Mouse (Mus musculus) lung, postnatal 0 days (tissue): Measurements from ENCODE around the gene Osbpl3. TPM values are rescaled to one million over a fixed set of nuclear protein-coding genes. Genes with fewer than 3 reads are reported as not detected.

Experiments
- ATAC-seq: fragments of 200-750 bp; cut with Nextera tagmentation; 2 replicates; pipeline ENCODE4 v1.8.0; 2017; ENCODE audit warnings: moderate library complexity
- DNase-seq: peaks from one replicate; pipeline ENCODE4 v3.0.0-alpha.2; 2016; ENCODE audit warnings: low spot score
- H3K27ac ChIP-seq: fragments of 300-500 bp; sonication (generic); 2 replicates; pipeline ENCODE4 v1.5.1; 2014; ENCODE audit warnings: antibody characterized with exemption, mild to moderate bottlenecking, low read length, mixed read lengths
- H3K27me3 ChIP-seq: fragments of 300-500 bp; sonication (generic); replicated peaks from 2 replicates; pipeline ENCODE4 v1.6.1; 2014; ENCODE audit warnings: low read length, mixed read lengths; ENCODE audit not compliant: insufficient read depth
- H3K36me3 ChIP-seq: fragments of 300-500 bp; sonication (generic); 2 replicates; pipeline ENCODE4 v1.6.1; 2014; ENCODE audit warnings: low read length, mixed read lengths; ENCODE audit not compliant: insufficient read depth
- H3K4me1 ChIP-seq: fragments of 300-500 bp; sonication (generic); 2 replicates; pipeline ENCODE4 v1.6.1; 2014; ENCODE audit warnings: antibody characterized with exemption, low read depth, low read length, mixed read lengths; ENCODE audit not compliant: insufficient read depth
- H3K4me2 ChIP-seq: fragments of 300-500 bp; sonication (generic); replicated peaks from 2 replicates; pipeline ENCODE4 v1.6.1; 2014; ENCODE audit warnings: low read depth, mild to moderate bottlenecking, low read length, moderate library complexity, mixed read lengths
- H3K4me3 ChIP-seq: fragments of 300-500 bp; sonication (generic); 2 replicates; pipeline ENCODE4 v1.5.1; 2014; ENCODE audit warnings: low read depth, low read length
- H3K9ac ChIP-seq: fragments of 300-500 bp; sonication (generic); replicated peaks from 2 replicates; pipeline ENCODE4 v1.6.1; 2014; ENCODE audit warnings: low read depth, mild to moderate bottlenecking
- H3K9me3 ChIP-seq: fragments of 300-500 bp; sonication (generic); 2 replicates; pipeline ENCODE4 v1.6.1; 2016; ENCODE audit warnings: low read length, mixed read lengths
- CTCF ChIP-seq: IDR thresholded peaks from 2 replicates; pipeline ENCODE4 v1.5.1; 2016; ENCODE audit warnings: antibody characterized with exemption, mild to moderate bottlenecking
- EP300 ChIP-seq: IDR thresholded peaks from 2 replicates; pipeline ENCODE4 v1.6.1; 2016; ENCODE audit warnings: antibody characterized with exemption, mild to moderate bottlenecking, control low read depth
- WGBS: fragments of 180-500 bp; shearing (Covaris S2); extraction: QIAGEN DNeasy Blood & Tissue Kit; methylation state at CpG from one replicate; pipeline ENCODE4 v1.1.7; 2014; 5-methylcytosine and 5-hydroxymethylcytosine counted together
- polyA plus RNA-seq: library from polyadenylated mRNA; unstranded; fragments of >200 nt; fragmentation: Nextera tagmentation; extraction: Ambion mirVana; gene quantifications from 2 replicates; pipeline ENCODE4 v1.2.1, GENCODE M21; 2015

The Osbpl3 gene
- polyA plus RNA-seq, 1 experiment from 2014 or later: 4.7 TPM

GRCm38 (mm10) chr6:50244967-50245366 lies 211.0 kb downstream of the Osbpl3 start:
- TF ChIP-seq EP300 (no peak), CTCF (no peak)
- H3K4me3 ChIP-seq: no peak overlapping the region
- no peaks in the 10 kb centered on the region for H3K4me1 ChIP-seq
- DNase-seq (peak; percentile 36), ATAC-seq (no peak)
- H3K4me2 ChIP-seq: no peak overlapping the region
- H3K9ac ChIP-seq: no peak overlapping the region
- no peaks in the 10 kb centered on the region for H3K36me3 ChIP-seq
- no peaks in the 10 kb centered on the region for H3K27me3 ChIP-seq
- H3K27ac ChIP-seq: no peak overlapping the region
- no peaks in the 10 kb centered on the region for H3K9me3 ChIP-seq
- 70% methylated on average over 4 of the region's 4 CpGs for WGBS

- Histone ChIP-seq H3K4me2 (no peak overlapping the region), H3K4me1 (no peaks in the 10 kb centered on the region), H3K27ac (no peak overlapping the region), H3K4me3 (no peak overlapping the region), H3K9ac (no peak overlapping the region), H3K9me3 (no peaks in the 10 kb centered on the region), H3K27me3 (no peaks in the 10 kb centered on the region), H3K36me3 (no peaks in the 10 kb centered on the region)
- no peak for DNase-seq
- 52% methylated on average over 4 of the region's 4 CpGs for WGBS
- TF ChIP-seq EP300 (no peak), CTCF (no peak)
- no peak for ATAC-seq
These were observed 211.9 kb downstream of the Osbpl3 start for GRCm38 (mm10) chr6:50244126-50244525.

Other genes starting within 250 kb of the Osbpl3 start
- 13.2 and 14.8 TPM in 2 replicates for gene Gsdme, start 192.3 kb downstream of the Osbpl3 start, polyA plus RNA-seq
- 37.1 and 39.3 TPM in 2 replicates for gene Cycs, start 110.3 kb upstream of the Osbpl3 start, polyA plus RNA-seq
- gene 4921507P07Rik, start 140.4 kb upstream of the Osbpl3 start, polyA plus RNA-seq: 0.38 and 0.63 TPM in 2 replicates
- gene Npvf, start 198.2 kb upstream of the Osbpl3 start, polyA plus RNA-seq: not detected in 2 replicates